In the genomic region with DNA sequence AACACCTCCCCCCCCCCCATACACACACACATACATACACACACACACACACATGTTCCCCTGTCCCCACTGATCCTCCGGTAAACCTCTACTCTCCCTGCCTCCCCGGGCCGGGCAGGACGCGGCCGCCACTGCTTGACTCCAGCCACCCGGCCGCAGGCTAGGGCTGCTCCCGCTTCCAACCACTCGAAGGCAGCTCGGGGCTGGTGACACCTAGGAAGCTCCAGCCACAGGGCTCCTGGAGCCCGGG, we compare ENCODE assay signal across 8 mouse cellular contexts. TPM values are rescaled to one million over a fixed set of nuclear protein-coding genes. Genes with fewer than 3 reads are reported as not detected.
DNase-seq lines count a peak whose midpoint lies in the region; ATAC-seq lines count a peak whose summit lies in the region.

No protein-coding gene starts in this region.

- H3K27ac ChIP-seq in kidney, embryonic 14.5 days (ENCODE audit: low read depth, low read length): peak overlapping the region; percentile 97
- H3K27ac ChIP-seq in hindbrain, embryonic 12.5 days: peak overlapping the region; percentile 99

- peaks cover 7% of the 10 kb centered on the region; the same call in 1 of the 2 replicates for H3K27me3 ChIP-seq in kidney, embryonic 14.5 days (ENCODE audit: control insufficient read depth, insufficient read depth, low read length)
- H3K27me3 ChIP-seq in hindbrain, embryonic 12.5 days: no peaks in the 10 kb centered on the region

- peak overlapping the region; percentile 91 for H3K9ac ChIP-seq in kidney, embryonic 14.5 days (ENCODE audit: low read depth, low read length)
- peak overlapping the region; percentile 96 for H3K9ac ChIP-seq in hindbrain, embryonic 12.5 days

- peak overlapping the region; percentile 67 for H3K4me3 ChIP-seq in kidney, embryonic 14.5 days (ENCODE audit: low read length)
- peak overlapping the region; percentile 84 for H3K4me3 ChIP-seq in hindbrain, embryonic 12.5 days

- H3K4me1 ChIP-seq in kidney, embryonic 14.5 days (ENCODE audit: control insufficient read depth, insufficient read depth, low read length): peaks cover 25% of the 10 kb centered on the region
- peaks cover 43% of the 10 kb centered on the region for H3K4me1 ChIP-seq in hindbrain, embryonic 12.5 days

- H3K9me3 ChIP-seq in kidney, embryonic 14.5 days (ENCODE audit: control insufficient read depth, low read length): no peaks in the 10 kb centered on the region
- no peaks in the 10 kb centered on the region for H3K9me3 ChIP-seq in hindbrain, embryonic 12.5 days (replicated peaks)

- no peak for DNase-seq in kidney, postnatal 25 days
- peak; percentile 64 for DNase-seq in embryo, embryonic 10.5 days (ENCODE audit: low spot score)
- DNase-seq in layer of hippocampus, adult 11-12 months (ENCODE audit: low spot score): no peak
- no peak for DNase-seq in cerebellum, postnatal 36 days
- DNase-seq in thymus, postnatal 14 days: no peak

- H3K36me3 ChIP-seq in kidney, embryonic 14.5 days (ENCODE audit: control insufficient read depth, insufficient read depth, low read length): no peaks in the 10 kb centered on the region
- no peaks in the 10 kb centered on the region for H3K36me3 ChIP-seq in hindbrain, embryonic 12.5 days

- WGBS in kidney, embryonic 14.5 days: under 1% methylated on average over 12 of the region's 12 CpGs
- 0% methylated on average over 12 of the region's 12 CpGs for WGBS in hindbrain, embryonic 12.5 days

- peak overlapping the region; percentile 88 for H3K4me2 ChIP-seq in kidney, embryonic 14.5 days (replicated peaks; ENCODE audit: low read depth, low read length)
- H3K4me2 ChIP-seq in hindbrain, embryonic 12.5 days (replicated peaks): peak overlapping the region; percentile 89

- peak; percentile 47 for ATAC-seq in kidney, embryonic 14.5 days (ENCODE audit: low FRiP score, low TSS enrichment)
- ATAC-seq in hindbrain, embryonic 12.5 days (ENCODE audit: low FRiP score): peak; percentile 59
- ATAC-seq in megakaryocyte progenitor cell, adult 5-6 weeks (replicated peaks; ENCODE audit: poor library complexity): peak; percentile 8; the same call in 1 of the 2 replicates

RNA-seq across cellular contexts. Expression of gene Pknox2, which starts 0.9 kb away (rescaled TPM):
- 5.4 and 5.5 TPM in 2 replicates for polyA plus RNA-seq in kidney, embryonic 14.5 days (2014; fragmentation: Nextera tagmentation; extraction: Ambion mirVana)
- polyA plus RNA-seq in hindbrain, embryonic 12.5 days (2016; fragmentation: Nextera tagmentation; extraction: Ambion mirVana): 29.6 and 38.0 TPM in 2 replicates
- 0.20 TPM in 1 of 2 replicates, not detected in the other for total RNA-seq in megakaryocyte progenitor cell, adult 5-6 weeks (2015)
- not detected in 2 replicates for total RNA-seq in megakaryocyte progenitor cell, adult 5-6 weeks (2017)

Comparison
In these comparisons a context has a peak if more than half of its experiments do, and no peak if none do; other contexts are left out.
1. ATAC-seq: peak in every context shown above with its lines; median percentile 59 in hindbrain, embryonic 12.5 days; 47 in kidney, embryonic 14.5 days; 8 in megakaryocyte progenitor cell, adult 5-6 weeks.